Mouse (Mus musculus) gastrocnemius, adult 18-20 months (tissue): ENCODE data around the gene Gemin6. TPM values are rescaled to one million over a fixed set of nuclear protein-coding genes. Genes with fewer than 3 reads are reported as not detected.
"Not testable (repeated sequence)": the region's sequence is repeated elsewhere in the genome, so short reads cannot be mapped to it uniquely, and the experiment has no call there.

Experiments
- DNase-seq: peaks from one replicate; pipeline ENCODE4 v3.0.0; 2021; ENCODE audit warnings: low spot score
- long read RNA-seq, 2 experiments: library from polyadenylated mRNA; stranded (forward); transcript quantifications; one replicate each; pipeline ENCODE4 v2.0.0; 2021
- total RNA-seq, 2 experiments: library from RNA; stranded (reverse); gene quantifications; 2 replicates each; pipeline ENCODE4 v1.2.3; 2021

Gemin6 gene
- 1 to 10 TPM; 7.1 to 7.8 TPM for total RNA-seq
- long read RNA-seq, experiment 1, transcript Gemin6-201 (3 exons, 1,134 nt), result major isoform, 6 of 9 reads
- long read RNA-seq, experiment 1, partial matches to known transcripts, result 0 of 9 reads
- long read RNA-seq, experiment 1, other reads (novel, unspliced or antisense), result 3 of 9 reads
- long read RNA-seq, experiment 2, transcript Gemin6-201 (3 exons, 1,134 nt), result major isoform, 5 of 13 reads
- long read RNA-seq, experiment 2, partial matches to known transcripts, result 2 of 13 reads
- long read RNA-seq, experiment 2, other reads (novel, unspliced or antisense), result 6 of 13 reads

DNA sequence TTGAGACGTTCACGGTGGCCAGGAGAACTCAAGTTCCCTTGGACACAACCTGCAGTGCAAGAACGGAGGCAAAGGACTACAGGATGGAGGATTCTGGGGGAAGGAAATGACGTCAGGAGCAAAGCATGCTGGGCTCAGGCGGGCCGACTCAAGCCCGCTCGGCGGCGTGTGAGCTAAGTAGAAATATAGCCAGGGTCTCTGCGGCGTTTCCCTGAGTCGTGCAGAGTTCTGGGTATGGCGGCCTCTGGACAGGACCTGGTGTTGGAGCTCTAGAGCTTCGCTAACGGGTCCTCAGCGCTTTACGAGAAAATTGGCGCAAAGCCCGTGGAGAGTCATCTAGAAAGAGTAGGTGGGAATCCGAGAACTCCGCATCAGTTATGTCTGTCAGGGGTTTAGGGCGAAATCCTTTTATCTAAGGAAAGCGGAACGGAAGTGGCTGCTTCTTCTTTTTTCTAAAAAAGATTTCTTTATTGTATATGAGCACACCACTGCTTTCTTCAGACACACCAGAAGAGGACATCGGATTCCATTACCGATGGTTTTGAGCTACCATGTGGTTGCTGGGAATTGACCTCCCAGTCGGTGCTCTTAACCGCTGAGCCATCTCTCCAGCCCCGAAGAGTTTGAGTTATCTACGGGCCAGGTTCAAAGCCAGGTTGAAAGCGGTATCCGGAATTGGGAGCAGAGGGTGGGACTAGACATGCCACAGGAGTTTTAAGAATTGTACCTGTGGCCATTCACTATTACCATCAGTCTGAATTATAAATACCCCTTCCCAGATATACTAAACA, at the start of gene Gemin6:
Gemin6 (plus strand) TSS at position 116 of the 791 bp plus-strand sequence.
- DNase-seq, result peak; percentile 87

DNA sequence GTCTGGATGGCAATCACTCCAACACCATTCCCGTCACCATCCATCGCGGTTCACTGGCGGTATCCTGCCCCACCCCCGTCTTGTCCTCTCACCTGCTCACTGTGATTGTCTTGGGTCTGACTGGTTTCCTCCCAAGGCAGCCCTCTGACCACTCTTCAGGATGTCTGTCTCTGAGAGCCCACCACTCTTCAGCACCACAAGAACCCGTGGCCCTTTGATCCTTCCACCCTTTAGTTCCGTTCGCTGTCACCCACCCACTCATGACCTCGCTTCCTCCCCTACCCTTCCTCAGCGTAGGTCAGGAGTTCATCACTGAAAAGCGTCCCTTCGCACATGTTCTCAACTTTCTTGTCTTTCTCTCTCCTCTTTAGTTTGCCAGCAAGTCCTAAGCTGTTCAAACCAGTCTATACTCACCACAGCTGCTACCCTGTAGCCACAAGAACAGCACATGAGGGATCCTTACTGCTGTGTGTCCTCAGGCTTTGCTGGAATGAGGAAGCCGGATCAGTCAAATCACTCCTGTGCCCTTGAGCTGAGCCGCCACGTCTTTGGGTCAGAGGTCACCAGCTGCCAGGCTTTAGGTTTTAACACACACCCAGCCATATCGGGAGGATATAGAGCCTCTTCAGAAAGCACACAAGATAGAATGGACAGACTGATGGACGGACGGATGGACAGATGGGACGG, 49.4 kb upstream of the Gemin6 start:
- DNase-seq, result no peak

DNA sequence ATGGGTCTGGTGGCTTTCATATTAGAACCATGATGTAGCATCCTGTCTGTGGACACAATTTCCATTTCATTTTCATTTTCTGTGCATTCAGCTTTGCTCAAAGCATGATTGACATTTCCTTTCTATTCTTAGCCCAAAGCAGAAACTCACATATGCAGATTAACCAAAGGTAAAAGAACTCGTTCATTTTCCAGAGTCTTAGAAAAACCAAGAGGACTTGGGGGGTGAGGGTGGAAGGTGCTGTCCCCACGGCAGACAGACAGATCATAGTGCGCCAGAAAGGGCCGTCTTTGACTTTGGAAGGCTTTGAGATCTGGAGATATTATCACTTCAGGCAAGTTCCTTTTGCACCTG, 48.9 kb upstream of the Gemin6 start:
- DNase-seq, result no peak

DNA sequence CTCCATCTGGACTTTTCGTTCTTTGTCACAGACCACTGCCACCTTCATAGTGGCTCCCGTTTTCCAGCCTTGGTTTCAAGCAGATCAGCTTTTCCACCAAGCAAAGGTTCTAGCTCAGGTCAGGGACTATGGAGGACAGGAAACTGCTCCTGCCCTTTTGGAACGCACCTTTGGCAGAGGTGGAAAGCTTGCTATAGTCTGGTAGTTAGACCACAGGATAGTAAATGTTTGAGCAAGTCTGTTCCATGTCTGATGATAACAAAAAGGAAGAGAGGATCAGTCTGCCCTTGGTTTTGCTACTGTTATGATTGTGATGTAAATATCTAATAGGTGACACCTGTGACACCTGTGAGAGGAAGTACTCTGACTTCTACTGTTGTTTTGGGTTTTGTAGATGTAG, 48.3 kb upstream of the Gemin6 start:
- DNase-seq, result no peak

DNA sequence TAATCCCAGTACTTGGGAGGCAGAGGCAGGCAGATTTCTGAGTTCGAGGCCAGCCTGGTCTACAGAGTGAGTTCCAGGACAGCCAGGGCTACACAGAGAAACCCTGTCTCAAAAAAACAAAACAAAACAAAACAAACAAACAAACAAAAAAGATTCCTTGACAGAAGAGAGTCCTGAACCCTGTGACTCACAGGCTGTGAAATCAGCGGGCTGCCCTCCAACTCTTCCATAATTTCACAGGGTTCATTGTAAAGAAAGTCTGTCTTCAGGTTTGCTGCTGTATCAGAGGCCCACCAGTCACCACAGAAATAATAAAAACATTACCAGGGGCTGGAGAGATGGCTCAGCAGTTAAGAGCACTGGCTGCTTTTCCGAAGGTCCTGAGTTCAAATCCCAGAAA, 45.4 kb upstream of the Gemin6 start:
- not testable (repeated sequence) for DNase-seq

DNA sequence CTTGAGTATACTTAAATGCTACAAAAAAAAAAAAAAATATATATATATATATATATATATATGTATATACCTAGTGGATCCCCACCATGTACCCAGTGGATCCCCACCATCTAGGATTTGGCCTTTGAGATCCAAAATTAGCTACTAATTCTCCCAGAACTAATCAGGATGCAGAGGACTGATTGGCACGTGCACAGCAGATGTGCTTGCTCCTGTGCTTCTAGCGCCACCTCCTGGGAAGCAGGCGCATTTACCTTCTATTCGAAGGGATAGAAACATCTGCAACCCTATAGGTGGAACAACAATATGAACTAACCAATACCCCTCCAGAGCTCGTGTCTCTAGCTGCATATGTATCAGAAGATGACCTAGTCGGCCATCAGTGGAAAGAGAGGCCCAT, 44.3 kb upstream of the Gemin6 start:
- peak; percentile 78 for DNase-seq

DNA sequence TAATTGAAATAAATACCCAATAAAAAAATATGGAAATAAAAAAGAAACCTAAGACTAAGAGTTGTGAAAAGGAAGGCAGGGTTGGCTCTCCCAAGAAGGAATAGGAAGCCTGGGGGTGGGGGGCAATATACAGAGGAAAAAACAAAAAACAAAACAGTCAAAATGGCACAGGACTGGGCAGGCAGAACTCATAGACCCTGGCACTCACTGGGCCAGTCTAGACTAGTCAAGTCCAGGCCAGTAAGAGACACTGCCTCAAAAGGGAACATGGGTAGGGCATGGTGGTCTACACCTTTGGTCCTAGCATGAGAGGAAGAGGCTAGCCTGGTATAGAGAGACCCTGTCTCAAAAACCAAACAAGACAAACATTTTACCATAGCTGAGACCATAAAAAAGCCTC, 43.8 kb upstream of the Gemin6 start:
- no peak for DNase-seq

DNA sequence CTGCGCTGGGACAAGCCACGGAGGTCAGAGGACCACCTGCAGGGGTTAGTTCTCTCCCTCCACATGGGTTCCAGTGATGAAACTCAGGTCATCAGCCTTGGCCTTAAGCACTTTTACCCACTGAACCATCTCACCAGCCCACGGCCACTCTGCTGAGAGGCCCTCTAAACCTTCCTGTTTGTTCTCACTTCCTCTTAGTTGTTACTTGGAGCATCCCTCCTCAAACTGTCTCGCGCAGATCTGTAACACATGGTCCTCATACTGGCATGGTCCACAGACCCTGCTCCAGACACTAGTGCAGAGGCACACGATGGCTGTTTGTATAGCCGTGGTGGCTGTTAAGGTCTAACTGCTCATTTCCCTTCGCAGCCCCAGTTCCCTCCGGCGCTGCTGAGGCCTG, 40.6 kb upstream of the Gemin6 start:
- no peak for DNase-seq

DNA sequence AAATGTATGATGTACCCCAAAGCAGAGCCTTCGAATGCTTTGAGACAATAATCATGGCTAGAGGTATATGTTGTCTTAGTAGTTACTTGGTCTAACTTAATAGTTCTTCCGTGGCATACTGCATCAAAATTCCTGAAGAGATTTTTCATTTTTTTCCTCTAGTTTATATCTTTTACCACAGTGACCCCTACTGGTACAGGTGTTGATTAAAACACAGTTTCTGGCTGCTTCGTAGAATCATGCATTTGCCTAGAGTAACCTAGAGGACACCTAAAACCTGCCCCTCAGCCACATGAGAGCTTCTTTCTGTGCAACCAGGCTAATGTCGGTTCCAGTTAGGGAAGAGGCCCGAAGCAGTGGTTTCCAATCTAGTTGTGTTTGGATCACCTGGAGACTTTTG, 31.2 kb upstream of the Gemin6 start:
- peak; percentile 23 for DNase-seq

DNA sequence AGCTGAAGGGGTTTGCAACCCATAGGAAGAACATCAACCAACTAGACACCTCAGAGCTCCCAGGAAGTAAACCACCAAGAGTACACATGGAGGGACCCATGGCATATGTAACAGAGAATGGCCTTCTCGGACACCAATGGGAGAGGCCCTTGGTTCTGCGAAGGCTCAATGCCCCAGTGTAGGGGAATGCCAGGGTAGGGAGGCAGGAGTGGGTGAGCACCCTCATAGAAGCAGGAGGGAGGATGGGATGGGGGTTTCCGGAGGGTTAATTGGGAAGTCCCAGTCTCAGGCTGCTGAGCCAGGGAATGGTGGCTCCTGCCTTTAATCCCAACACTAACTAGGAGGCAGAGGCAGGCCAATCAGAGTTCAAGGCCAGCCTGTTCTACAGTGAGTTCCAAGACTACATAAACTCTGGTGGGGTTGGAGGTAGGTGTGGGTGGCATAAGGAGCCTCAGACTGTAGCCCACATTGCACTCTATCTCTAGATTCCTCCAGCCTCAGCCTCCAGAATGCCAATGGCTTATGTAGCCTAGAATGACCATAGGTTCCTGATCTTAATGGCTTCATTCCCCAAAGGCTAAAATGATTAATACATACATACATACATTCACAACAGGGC, 25.0 kb upstream of the Gemin6 start:
- no peak for DNase-seq

DNA sequence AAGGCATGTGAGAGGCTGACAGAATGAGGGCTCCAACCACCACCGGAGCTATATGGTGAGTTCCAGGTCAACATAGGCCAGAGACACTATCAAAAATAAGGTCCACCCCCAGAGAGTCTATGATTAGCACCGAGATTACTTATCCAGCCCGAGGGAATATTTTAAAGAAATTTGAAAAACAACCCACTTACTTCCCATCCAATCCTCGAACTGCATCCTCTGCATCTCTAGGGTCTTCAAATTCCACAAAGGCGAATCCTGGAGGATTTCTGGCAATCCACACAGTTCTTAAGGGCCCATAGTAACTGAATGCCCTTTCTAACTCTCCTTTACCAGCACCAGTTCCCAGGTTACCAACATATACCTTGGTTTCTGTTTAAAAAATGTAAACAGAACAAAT, 18.6 kb upstream of the Gemin6 start:
- no peak for DNase-seq

DNA sequence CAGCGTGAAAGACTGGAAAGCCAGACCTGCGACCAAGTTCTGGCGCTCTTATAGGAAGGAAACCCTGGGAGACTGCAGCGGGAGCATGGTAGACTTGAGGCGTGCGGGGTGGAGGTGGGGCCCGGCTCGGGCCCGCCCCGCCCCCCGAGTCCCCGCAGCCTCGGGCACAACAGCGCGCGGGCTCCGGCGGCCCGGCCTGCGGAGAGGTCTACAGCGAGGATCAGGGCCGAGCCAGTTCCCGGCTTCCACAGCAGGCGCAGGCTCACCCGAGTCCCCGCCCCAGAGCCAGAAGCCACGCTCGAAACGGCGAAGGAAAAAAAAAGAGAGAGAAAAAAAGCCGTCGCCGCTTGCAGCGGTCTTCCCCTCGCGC, 18.0 kb upstream of the Gemin6 start:
- no peak for DNase-seq

DNA sequence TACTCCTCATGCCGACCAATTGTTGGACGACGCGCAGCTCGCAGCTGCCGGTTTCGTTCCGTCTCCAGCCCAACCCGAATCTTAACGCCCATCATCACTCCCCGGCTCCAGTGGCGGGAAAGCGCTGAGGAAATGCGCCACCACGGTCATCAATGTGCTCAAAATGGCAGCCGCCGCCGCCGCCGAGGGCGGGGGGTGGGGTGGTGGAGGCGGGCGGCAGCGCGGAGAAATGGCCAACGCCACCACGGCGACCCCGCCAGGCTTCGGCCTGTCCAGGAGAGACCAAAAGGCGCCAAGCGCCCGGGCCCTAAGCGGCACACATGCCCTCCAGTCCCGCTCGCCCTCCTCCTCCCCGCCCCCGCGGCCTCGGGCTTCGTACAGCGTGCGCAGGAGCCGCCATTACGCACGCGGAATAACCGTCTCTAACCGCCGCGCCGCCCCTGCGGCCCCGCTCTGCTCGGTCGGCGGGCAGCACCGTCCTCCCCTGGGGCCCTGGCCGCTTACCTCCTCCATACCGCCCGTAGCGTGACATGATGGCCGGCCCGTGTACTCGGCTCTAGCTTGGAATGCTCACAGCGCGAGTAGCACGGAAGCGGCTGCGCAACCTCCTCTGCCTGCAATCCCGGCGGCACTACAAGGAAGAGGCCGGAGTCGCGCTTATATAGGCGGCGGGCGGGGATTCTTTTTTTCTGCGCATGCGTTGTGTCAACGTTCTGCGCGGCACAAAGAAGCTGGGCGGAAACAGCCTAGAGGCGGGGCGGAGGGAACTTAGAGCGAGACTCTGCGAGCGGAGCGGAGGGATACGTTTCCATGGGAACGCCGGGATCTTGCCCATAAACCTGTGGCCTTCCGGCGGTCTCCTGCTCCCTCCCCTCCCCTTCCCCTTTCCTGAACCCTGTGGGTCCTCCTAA, 17.3 kb upstream of the Gemin6 start, which contains the start of the genes Srsf7 and Ttc39d:
Srsf7 (minus strand) TSS at position 637 of the 911 bp plus-strand sequence.
Ttc39d (plus strand) TSS at position 790 of the 911 bp plus-strand sequence.
- DNase-seq, result peak; percentile 98

DNA sequence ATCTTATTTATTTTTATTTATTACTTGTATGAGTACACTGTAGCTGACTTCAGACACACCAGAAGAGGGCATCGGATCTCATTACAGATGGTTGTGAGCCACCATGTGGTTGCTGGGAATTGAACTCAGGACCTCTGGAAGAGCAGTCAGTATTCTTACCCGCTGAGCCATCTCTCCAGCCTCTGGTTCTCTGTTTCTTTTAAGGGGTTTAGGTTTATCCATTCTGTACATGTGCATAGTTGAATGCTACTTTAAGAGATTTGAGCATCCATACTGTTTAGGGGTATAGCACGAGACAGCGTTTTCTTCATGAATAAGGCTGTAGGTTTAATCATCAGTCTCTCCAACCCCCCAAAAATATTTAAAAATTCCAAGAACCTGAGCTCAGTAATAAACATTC, 10.2 kb upstream of the Gemin6 start:
- not testable (repeated sequence) for DNase-seq

DNA sequence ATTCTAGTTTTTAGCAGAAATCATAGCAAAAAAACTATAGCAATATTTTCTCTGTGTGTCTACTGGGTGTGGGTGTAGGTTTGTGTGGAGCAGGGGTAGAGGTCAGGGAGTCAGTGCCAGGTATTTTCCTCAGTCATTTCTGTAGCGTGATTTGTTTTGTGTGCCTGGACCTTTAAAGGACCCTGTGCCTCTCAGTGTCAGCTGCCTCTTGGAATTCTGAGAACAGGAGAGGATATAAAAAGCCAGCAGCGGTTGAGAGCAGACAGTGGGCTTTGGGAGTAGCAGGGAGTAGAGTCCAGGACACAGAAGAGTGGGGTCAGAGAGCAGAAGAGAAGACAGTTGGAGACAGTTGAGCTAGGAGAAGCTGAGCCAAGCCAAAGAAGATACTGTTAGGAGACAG, 4.1 kb upstream of the Gemin6 start:
- DNase-seq, result no peak

DNA sequence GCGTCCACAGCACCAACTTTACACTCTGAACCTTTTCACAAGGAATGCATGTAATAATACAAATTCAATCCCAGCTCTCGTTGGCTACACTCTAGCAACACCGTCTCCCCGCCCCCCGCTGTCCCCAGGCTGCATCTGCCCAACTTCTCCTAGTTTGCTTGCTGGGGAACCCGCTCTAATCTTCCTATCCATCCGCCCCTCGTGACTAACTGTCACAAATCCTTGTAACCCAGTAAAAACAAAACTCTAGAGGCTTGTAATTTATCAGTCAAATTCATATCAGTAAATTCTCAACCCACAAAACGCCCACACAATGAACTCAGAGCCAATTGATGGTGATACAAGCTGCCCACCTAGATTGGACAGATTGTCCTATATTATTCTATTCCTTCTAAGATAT, 3.0 kb upstream of the Gemin6 start:
- DNase-seq, result no peak

DNA sequence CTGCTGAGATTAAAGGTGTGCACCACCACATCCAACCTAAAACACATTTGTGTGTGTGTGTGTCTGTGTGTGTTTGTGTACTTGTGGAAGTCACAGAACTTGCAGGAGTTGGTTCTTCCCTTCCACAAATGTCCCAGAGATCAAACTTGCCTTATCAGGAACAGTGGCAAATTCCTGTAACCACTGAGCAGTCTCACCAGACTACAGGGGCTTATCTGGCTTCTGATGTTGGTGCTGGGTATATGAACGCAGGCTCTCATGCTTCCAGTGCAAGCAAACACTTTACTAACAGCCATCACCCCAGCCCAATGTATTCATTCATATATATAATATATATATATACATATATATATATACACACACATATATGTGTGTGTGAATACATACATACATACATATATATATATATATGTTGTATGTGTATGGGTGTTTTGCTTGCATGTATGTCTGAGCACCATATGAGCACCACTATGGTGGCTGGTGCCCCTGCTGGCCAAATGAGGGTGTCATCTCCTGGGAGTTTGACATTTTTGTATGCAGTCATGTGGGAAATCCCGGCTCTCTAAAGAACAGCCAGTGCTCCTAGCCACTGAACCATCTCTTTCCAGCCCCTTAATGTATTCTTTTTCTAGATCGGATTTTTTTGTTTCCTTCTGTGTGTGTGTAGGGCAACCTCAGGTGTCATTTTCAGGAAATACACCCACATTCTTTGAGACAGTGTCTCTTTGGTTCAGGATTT, 2.2 kb upstream of the Gemin6 start:
- no peak for DNase-seq

DNA sequence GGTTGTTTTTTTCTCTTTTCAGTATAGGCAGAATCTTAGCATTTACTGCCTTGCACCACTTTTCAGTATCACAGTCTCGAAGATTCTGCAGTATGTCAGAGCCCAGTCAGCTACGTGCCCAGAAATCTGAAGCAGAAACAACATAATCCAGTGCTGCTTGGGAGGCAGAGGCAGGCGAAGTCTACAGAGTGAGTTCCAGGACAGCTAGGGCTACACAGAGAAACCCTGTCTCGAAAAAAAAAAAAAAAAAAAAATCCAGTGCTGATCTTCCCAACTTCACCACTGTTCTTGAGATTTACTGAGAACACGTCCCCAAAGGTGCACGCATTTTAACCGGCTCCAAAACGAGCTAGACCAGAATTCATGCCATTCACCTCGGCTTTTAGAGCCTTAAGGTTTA, 412 bp upstream of the Gemin6 start:
- DNase-seq, result no peak

DNA sequence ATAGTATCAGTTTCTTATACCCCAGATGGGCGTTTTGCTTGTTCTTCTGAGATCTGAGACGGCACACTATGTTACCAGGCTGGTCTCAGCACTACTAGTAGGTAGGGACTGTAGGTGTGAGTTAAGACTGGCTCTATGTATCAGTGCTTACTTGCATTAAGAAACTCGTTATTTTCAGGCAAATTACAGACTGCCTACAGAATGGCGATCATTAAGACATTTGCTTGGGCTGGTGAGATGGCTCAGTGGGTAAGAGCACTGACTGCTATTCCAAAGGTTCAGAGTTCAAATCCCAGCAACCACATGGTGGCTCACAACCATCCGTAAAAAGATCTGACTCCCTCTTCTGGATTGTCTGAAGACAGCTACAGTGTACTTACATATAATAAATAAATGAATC, 901 bp downstream of the Gemin6 start:
- not testable (repeated sequence) for DNase-seq

DNA sequence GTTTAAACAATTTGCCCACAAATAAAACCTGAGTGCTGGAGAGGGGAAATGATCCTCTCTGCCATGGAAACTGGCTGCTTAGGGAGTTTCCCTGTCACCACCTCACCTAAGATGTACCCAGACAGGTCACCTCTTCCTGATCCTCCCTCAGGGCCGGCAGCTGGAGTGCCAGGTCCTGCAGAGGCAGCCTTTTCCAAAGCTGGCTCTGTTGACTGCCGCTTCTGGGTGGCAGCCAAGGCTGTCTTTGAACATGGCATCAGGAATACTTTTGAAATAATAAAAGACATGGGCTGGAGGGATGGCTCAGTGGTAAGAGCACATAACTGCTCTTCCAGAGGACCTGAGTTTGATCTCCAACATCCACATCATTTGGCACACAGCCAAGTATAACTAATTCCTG, 5.2 kb downstream of the Gemin6 start:
- peak; percentile 17 for DNase-seq
